Mouse (Mus musculus): Measurements from ENCODE around the gene Wdr72. TPM values are rescaled to one million over a fixed set of nuclear protein-coding genes. Genes with fewer than 3 reads are reported as not detected.
A peak's percentile ranks its signal among the peaks of the same experiment; 100 is the strongest.

Wdr72 gene
- total and polyA plus RNA-seq, 2 experiments from 2014 or later, result 1.7 to 1.9 TPM

DNA sequence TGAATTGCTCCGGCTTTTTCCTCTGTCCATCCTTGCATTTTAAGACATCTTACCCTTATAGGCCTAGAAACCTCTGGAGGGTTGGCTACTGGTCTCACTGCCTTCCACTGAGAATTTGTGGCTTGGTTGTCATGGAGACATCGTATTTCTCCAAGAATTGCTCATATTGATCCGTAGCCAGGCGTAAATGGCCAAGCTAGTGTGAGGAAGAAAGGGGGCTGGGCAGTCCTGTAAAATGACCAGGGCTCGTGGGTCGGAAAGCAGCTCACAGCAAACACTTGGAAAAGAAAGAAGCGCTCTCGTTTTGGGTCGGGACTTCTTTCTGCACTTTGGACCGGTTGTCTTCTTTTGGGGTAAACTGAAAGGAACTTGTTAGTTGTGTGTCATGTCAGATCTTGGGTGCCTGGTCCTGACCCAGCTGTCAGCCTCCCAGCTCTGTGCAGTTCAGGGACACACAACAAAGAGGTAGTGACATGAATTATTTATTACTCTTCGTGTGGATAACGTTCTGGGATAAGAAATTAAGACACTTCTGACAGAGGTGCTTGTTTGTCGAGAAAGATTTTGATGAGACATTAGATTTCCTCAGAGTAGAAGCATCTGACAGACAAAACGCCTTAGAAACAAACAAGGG is 167.7 kb downstream of the Wdr72 start:
- H3K27ac ChIP-seq (ENCODE audit: low read depth), result no peak overlapping the region
- H3K4me2 ChIP-seq (ENCODE audit: low read depth, low read length), result no peak overlapping the region
- H3K9ac ChIP-seq (replicated peaks; ENCODE audit: low read depth, low read length), result no peak overlapping the region
- ATAC-seq (ENCODE audit: insufficient read depth, low read depth) (no peak), DNase-seq (ENCODE audit: low spot score) (no peak)
- WGBS, result 76% methylated on average over 14 of the region's 14 CpGs
- TF ChIP-seq CTCF (IDR thresholded peaks at IDR 0.05; ENCODE audit: low read depth) (no peak), EP300 (IDR thresholded peaks at IDR 0.05; ENCODE audit: low read depth) (no peak)
- no peak overlapping the region for H3K4me3 ChIP-seq (ENCODE audit: low read depth, low read length)
- H3K36me3 ChIP-seq (replicated peaks; ENCODE audit: control insufficient read depth, insufficient read depth, low read length), result no peaks in the 10 kb centered on the region
- H3K4me1 ChIP-seq (ENCODE audit: control insufficient read depth, insufficient read depth), result no peaks in the 10 kb centered on the region
- no peaks in the 10 kb centered on the region for H3K27me3 ChIP-seq (ENCODE audit: control insufficient read depth, insufficient read depth, low read length)
- no peaks in the 10 kb centered on the region for H3K9me3 ChIP-seq (replicated peaks; ENCODE audit: control insufficient read depth, low read length)

DNA sequence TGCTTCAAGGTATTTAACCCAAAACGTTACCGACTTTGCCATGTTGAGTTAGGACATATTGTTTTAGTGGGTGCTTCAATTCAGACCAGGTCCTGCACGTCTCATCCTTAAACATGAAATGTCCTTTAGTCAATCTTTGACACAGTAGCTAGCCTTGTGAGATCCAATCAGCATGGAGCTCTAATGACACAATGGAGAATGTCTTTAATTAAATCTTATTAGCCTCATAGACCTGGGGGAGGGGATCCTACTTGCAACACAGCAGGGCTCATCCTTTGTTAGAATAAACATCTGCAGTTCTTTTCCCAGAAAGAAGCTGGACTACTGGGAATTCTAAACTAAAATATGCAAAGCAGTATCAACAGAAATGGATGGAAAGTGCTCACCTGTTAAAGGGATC is 171.9 kb downstream of the Wdr72 start:
- H3K36me3 ChIP-seq (replicated peaks; ENCODE audit: control insufficient read depth, insufficient read depth, low read length), result no peaks in the 10 kb centered on the region
- no peak overlapping the region for H3K4me2 ChIP-seq (ENCODE audit: low read depth, low read length)
- TF ChIP-seq EP300 (IDR thresholded peaks at IDR 0.05; ENCODE audit: low read depth), result no peak
- H3K9ac ChIP-seq (replicated peaks; ENCODE audit: low read depth, low read length), result no peak overlapping the region
- 50% methylated on average over 3 of the region's 3 CpGs for WGBS
- no peaks in the 10 kb centered on the region for H3K27me3 ChIP-seq (ENCODE audit: control insufficient read depth, insufficient read depth, low read length)
- no peaks in the 10 kb centered on the region for H3K4me1 ChIP-seq (ENCODE audit: control insufficient read depth, insufficient read depth)
- no peak overlapping the region for H3K4me3 ChIP-seq (ENCODE audit: low read depth, low read length)
- ATAC-seq (ENCODE audit: insufficient read depth, low read depth) (no peak), DNase-seq (ENCODE audit: low spot score) (no peak)
- H3K9me3 ChIP-seq (replicated peaks; ENCODE audit: control insufficient read depth, low read length), result no peaks in the 10 kb centered on the region
- no peak overlapping the region for H3K27ac ChIP-seq (ENCODE audit: low read depth)

DNA sequence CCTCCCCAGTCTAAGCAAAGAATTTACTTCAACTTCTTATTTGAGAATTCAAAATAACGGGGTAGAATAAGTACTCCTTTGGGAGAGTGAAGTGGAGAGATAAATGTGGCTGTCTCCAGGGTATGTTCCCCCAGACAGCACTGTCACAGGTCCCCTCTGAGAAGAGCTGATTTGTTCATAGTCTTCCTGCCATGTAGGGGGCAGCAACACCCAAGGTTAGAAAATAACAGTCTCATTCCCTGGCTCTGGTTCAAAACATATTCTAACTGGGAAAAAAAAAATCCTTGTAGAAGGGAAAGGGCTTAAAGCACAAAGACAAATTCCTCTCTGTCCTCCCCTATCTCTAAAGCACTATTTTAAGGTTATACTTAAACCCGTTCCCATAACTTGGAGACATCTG is 176.1 kb downstream of the Wdr72 start:
- TF ChIP-seq EP300 (IDR thresholded peaks at IDR 0.05; ENCODE audit: low read depth) (no peak), CTCF (IDR thresholded peaks at IDR 0.05; ENCODE audit: low read depth) (peak; percentile 57)

DNA sequence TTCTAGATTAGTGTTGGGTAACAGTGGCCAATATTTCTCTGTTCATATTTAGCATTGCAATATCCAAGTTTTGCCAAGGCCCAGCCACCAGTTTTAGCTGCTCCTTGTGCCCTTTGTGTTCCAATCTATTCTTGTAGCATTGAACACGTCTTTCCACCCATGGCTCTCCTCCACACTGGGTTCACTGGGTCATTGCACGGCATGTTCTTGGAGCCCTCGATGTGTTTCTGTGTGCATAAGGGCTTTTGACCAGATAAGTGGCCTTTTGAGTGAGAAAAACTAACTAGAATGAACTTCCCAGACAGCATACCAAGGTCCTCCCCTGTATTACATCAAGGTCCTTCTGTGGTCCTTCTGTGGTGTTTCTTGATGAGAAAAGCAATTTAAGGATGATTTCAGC is 184.3 kb downstream of the Wdr72 start:
- 69% methylated on average over 3 of the region's 3 CpGs for WGBS
- no peaks in the 10 kb centered on the region for H3K4me1 ChIP-seq (ENCODE audit: control insufficient read depth, insufficient read depth)
- no peak overlapping the region for H3K4me3 ChIP-seq (ENCODE audit: low read depth, low read length)
- DNase-seq (ENCODE audit: low spot score) (no peak), ATAC-seq (ENCODE audit: insufficient read depth, low read depth) (no peak)
- H3K4me2 ChIP-seq (ENCODE audit: low read depth, low read length), result no peak overlapping the region
- TF ChIP-seq EP300 (IDR thresholded peaks at IDR 0.05; ENCODE audit: low read depth) (no peak), CTCF (IDR thresholded peaks at IDR 0.05; ENCODE audit: low read depth) (no peak)
- no peaks in the 10 kb centered on the region for H3K27me3 ChIP-seq (ENCODE audit: control insufficient read depth, insufficient read depth, low read length)
- no peak overlapping the region for H3K9ac ChIP-seq (replicated peaks; ENCODE audit: low read depth, low read length)
- H3K27ac ChIP-seq (ENCODE audit: low read depth), result no peak overlapping the region
- H3K36me3 ChIP-seq (replicated peaks; ENCODE audit: control insufficient read depth, insufficient read depth, low read length), result no peaks in the 10 kb centered on the region
- H3K9me3 ChIP-seq (replicated peaks; ENCODE audit: control insufficient read depth, low read length), result no peaks in the 10 kb centered on the region

More for the DNA sequence above, 176.1 kb downstream of the Wdr72 start:
- H3K27ac ChIP-seq (ENCODE audit: low read depth), result no peak overlapping the region
- H3K36me3 ChIP-seq (replicated peaks; ENCODE audit: control insufficient read depth, insufficient read depth, low read length), result no peaks in the 10 kb centered on the region
- no peaks in the 10 kb centered on the region for H3K27me3 ChIP-seq (ENCODE audit: control insufficient read depth, insufficient read depth, low read length)
- H3K4me2 ChIP-seq (ENCODE audit: low read depth, low read length), result no peak overlapping the region
- ATAC-seq (ENCODE audit: insufficient read depth, low read depth) (no peak), DNase-seq (ENCODE audit: low spot score) (peak; percentile 41)
- H3K9me3 ChIP-seq (replicated peaks; ENCODE audit: control insufficient read depth, low read length), result no peaks in the 10 kb centered on the region
- no peak overlapping the region for H3K9ac ChIP-seq (replicated peaks; ENCODE audit: low read depth, low read length)
- WGBS, result 6% methylated on average over 2 of the region's 2 CpGs
- no peaks in the 10 kb centered on the region for H3K4me1 ChIP-seq (ENCODE audit: control insufficient read depth, insufficient read depth)
- no peak overlapping the region for H3K4me3 ChIP-seq (ENCODE audit: low read depth, low read length)

DNA sequence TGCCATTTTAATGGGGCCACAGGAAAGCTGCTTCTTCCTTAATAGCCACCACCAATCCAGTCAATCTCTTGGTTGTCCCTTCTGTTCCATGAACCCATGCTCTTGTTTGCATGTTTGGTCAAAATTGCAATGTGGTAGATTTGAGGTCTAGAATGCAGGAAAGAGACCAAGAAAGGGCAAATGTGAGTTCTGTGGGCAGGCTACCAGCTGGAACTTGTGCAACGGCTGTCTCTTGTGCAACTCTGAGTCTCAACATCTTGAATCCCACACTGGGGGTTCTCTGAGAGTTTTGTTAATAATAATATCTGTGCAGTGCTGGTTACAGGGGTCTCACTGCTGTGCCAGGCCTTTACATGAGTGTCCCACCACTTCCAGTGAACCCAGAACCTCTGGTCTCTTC is 208.6 kb downstream of the Wdr72 start:
- TF ChIP-seq CTCF (IDR thresholded peaks at IDR 0.05; ENCODE audit: low read depth), result no peak
- TF ChIP-seq EP300 (IDR thresholded peaks at IDR 0.05; ENCODE audit: low read depth), result no peak
- DNase-seq (ENCODE audit: low spot score) (no peak), ATAC-seq (ENCODE audit: insufficient read depth, low read depth) (no peak)
- 83% methylated on average over 1 of the region's 1 CpGs for WGBS
- Histone ChIP-seq H3K27ac (ENCODE audit: low read depth) (no peak overlapping the region), H3K4me2 (ENCODE audit: low read depth, low read length) (no peak overlapping the region), H3K9ac (replicated peaks; ENCODE audit: low read depth, low read length) (no peak overlapping the region), H3K36me3 (replicated peaks; ENCODE audit: control insufficient read depth, insufficient read depth, low read length) (no peaks in the 10 kb centered on the region), H3K27me3 (ENCODE audit: control insufficient read depth, insufficient read depth, low read length) (no peaks in the 10 kb centered on the region), H3K4me1 (ENCODE audit: control insufficient read depth, insufficient read depth) (no peaks in the 10 kb centered on the region), H3K9me3 (replicated peaks; ENCODE audit: control insufficient read depth, low read length) (no peaks in the 10 kb centered on the region), H3K4me3 (ENCODE audit: low read depth, low read length) (no peak overlapping the region)
